Mouse (Mus musculus): ENCODE results near the gene Ccdc27. TPM values are rescaled to one million over a fixed set of nuclear protein-coding genes. Genes with fewer than 3 reads are reported as not detected.

Gene Ccdc27
- total RNA-seq, 2 experiments from 2014 or later = not detected

DNA sequence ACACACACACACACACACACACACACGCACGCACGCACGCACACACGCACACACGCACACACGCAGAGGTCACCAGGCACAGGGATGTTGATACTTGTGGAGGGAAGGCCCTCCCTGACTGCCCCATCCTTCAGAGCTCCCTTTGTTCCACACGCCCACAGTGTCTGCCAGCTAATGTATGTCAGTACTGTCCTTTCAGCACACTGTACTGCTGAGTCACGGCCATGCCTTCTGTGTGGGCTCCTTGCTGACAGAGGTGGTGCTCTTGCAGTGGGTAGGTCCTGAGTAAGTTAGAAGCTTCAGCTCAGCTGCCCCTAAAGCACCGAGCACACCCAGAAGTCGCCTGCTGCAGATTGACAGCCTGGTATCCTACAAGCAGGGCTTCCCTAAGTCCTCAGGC, 62.0 kb downstream of the Ccdc27 start:
- intact Hi-C loops (cut with DNase I) = no loop called here
- DNase-seq (ENCODE audit: low spot score in 2 of 2) = no peak

DNA sequence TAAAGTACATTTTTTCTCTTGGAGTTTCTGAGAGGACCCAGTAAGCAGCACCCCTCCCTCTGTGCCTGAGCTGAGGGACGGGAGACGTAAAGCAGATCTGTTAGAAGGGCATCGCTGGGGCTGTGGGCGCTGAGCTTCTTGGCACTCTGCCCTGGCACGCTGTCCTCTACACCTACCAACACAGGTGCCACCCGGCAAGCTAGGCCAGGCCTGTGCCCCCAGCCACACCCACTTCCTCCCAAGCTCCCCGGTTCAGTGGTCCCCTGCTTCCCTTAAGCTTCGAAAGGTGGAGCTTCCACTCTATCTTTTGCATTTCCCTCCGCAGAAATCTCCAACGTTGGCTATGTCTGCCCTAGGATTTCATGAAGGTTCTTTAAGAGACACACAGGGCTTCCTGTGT, 63.2 kb downstream of the Ccdc27 start:
- intact Hi-C loops (cut with DNase I) = no loop called here
- no peak for DNase-seq (ENCODE audit: low spot score in 2 of 2)

Other genes with a start within 250 kb of the Ccdc27 start
- 10 to 100 TPM; 24.6 to 26.4 TPM for gene A430005L14Rik, start 85.4 kb downstream of the Ccdc27 start, total RNA-seq (2021)
- 10 to 100 TPM; 10.5 to 15.3 TPM for gene Dffb, start 67.6 kb downstream of the Ccdc27 start, total RNA-seq (2021)
- 10 to 100 TPM; 30.8 to 35.9 TPM for gene Cep104, start 67.5 kb downstream of the Ccdc27 start, total RNA-seq (2021)
- gene Lrrc47, start 30.9 kb downstream of the Ccdc27 start, total RNA-seq (2021) = 10 to 100 TPM; 63.2 to 63.8 TPM
- gene Smim1, start 16.4 kb downstream of the Ccdc27 start, total RNA-seq (2021) = 10 to 100 TPM; 10.3 to 14.1 TPM
- under 1 TPM; 0.27 to 0.32 TPM for gene Trp73, start 97.5 kb upstream of the Ccdc27 start, total RNA-seq (2021)
- 10 to 100 TPM; 29.3 to 31.0 TPM for gene Wrap73, start 99.7 kb upstream of the Ccdc27 start, total RNA-seq (2021)
- gene Tprgl, start 118.0 kb upstream of the Ccdc27 start, total RNA-seq (2021) = 100 to 1,000 TPM; 156 to 182 TPM
- gene Megf6, start 128.1 kb upstream of the Ccdc27 start, total RNA-seq (2021) = 1 to 10 TPM; 3.4 to 3.9 TPM